Comparison of ENCODE assay signal across 8 mouse cellular contexts in genomic region chr2:33178243-33178932, GRCm38 (mm10). TPM values are rescaled to one million over a fixed set of nuclear protein-coding genes. Genes with fewer than 3 reads are reported as not detected.
DNase-seq lines count a peak whose midpoint lies in the region; ATAC-seq and TF ChIP-seq lines count a peak whose summit lies in the region.

No protein-coding gene starts in this region.

- peak; percentile 34; the same call in 1 of the 2 replicates for ATAC-seq in frontal cortex, adult (ENCODE audit: low TSS enrichment)
- peak; percentile 65 for ATAC-seq in forebrain, embryonic 15.5 days (replicated peaks)
- ATAC-seq in hindbrain, postnatal 0 days: peak; percentile 89
- ATAC-seq in midbrain, postnatal 0 days (ENCODE audit: low FRiP score): peak; percentile 61

- no peak for TF ChIP-seq CTCF in hindbrain, postnatal 0 days (IDR thresholded peaks at IDR 0.05; ENCODE audit: low read depth)
- TF ChIP-seq CTCF in midbrain, postnatal 0 days (IDR thresholded peaks at IDR 0.05): no peak

- no peak for DNase-seq in frontal cortex, postnatal 36 days (ENCODE audit: low spot score in 2 of 2)
- DNase-seq in ZHBTc4 (ENCODE audit: low read depth, low spot score) (peak; percentile 16), adipocyte (ENCODE audit: low spot score) (no peak)
- peak; percentile 71 for DNase-seq in hindbrain, postnatal 0 days (ENCODE audit: low spot score)
- peak; percentile 80 for DNase-seq in midbrain, postnatal 0 days (ENCODE audit: low spot score)
- DNase-seq in ovary, postnatal 36 days (ENCODE audit: low spot score): no peak

- no peak overlapping the region for H3K4me3 ChIP-seq in forebrain, embryonic 15.5 days
- H3K4me3 ChIP-seq in hindbrain, postnatal 0 days (ENCODE audit: low read length): no peak overlapping the region
- H3K4me3 ChIP-seq in midbrain, postnatal 0 days (ENCODE audit: low read depth, low read length): no peak overlapping the region

- WGBS in forebrain, embryonic 15.5 days: 54% methylated on average over 11 of the region's 11 CpGs
- WGBS in hindbrain, postnatal 0 days: 42% methylated on average over 11 of the region's 11 CpGs
- 52% methylated on average over 11 of the region's 11 CpGs for WGBS in midbrain, postnatal 0 days

- H3K4me2 ChIP-seq in forebrain, embryonic 15.5 days (replicated peaks): no peak overlapping the region
- H3K4me2 ChIP-seq in hindbrain, postnatal 0 days (ENCODE audit: low read depth, low read length): no peak overlapping the region
- H3K4me2 ChIP-seq in midbrain, postnatal 0 days (ENCODE audit: low read depth, low read length, poor library complexity, severe bottlenecking): no peak overlapping the region

- H3K27ac ChIP-seq in forebrain, embryonic 15.5 days (replicated peaks): peak overlapping the region; percentile 67; the same call in 1 of the 2 replicates
- peak overlapping the region; percentile 56; the same call in 1 of the 2 replicates for H3K27ac ChIP-seq in hindbrain, postnatal 0 days
- no peak overlapping the region for H3K27ac ChIP-seq in midbrain, postnatal 0 days (ENCODE audit: low read depth, low read length)

- H3K4me1 ChIP-seq in forebrain, embryonic 15.5 days: peaks cover 28% of the 10 kb centered on the region
- peaks cover 27% of the 10 kb centered on the region for H3K4me1 ChIP-seq in hindbrain, postnatal 0 days (ENCODE audit: insufficient read depth, low read length)
- H3K4me1 ChIP-seq in midbrain, postnatal 0 days (ENCODE audit: insufficient read depth, low read length): peaks cover 9% of the 10 kb centered on the region; the same call in 1 of the 2 replicates

- no peaks in the 10 kb centered on the region for H3K27me3 ChIP-seq in forebrain, embryonic 15.5 days
- H3K27me3 ChIP-seq in hindbrain, postnatal 0 days (ENCODE audit: insufficient read depth, low read length): no peaks in the 10 kb centered on the region
- H3K27me3 ChIP-seq in midbrain, postnatal 0 days (ENCODE audit: insufficient read depth, low read length): no peaks in the 10 kb centered on the region

- H3K9ac ChIP-seq in forebrain, embryonic 15.5 days (replicated peaks): no peak overlapping the region
- no peak overlapping the region for H3K9ac ChIP-seq in hindbrain, postnatal 0 days (replicated peaks; ENCODE audit: low read length)
- no peak overlapping the region for H3K9ac ChIP-seq in midbrain, postnatal 0 days (replicated peaks; ENCODE audit: low read length, poor library complexity, severe bottlenecking)

- 0 out of 2 replicates have a peak, but pooled peaks cover 6% of the 10 kb centered on the region for H3K36me3 ChIP-seq in forebrain, embryonic 15.5 days
- H3K36me3 ChIP-seq in hindbrain, postnatal 0 days (ENCODE audit: insufficient read depth, low read length): no peaks in the 10 kb centered on the region
- H3K36me3 ChIP-seq in midbrain, postnatal 0 days (ENCODE audit: insufficient read depth, low read length): peaks cover under 1% of the 10 kb centered on the region

- no peaks in the 10 kb centered on the region for H3K9me3 ChIP-seq in forebrain, embryonic 15.5 days
- no peaks in the 10 kb centered on the region for H3K9me3 ChIP-seq in hindbrain, postnatal 0 days (ENCODE audit: low read length)
- no peaks in the 10 kb centered on the region for H3K9me3 ChIP-seq in midbrain, postnatal 0 days (ENCODE audit: low read length)

RNA-seq across cellular contexts. Expression of gene Angptl2, which starts 37.5 kb away (rescaled TPM):
- 10.0 and 10.8 TPM in 2 replicates for polyA plus RNA-seq in forebrain, embryonic 15.5 days (2015; fragmentation: Nextera tagmentation; extraction: Ambion mirVana)
- 16.3 and 22.0 TPM in 2 replicates for total RNA-seq in hindbrain, postnatal 0 days (2014; rRNA removed)
- polyA plus RNA-seq in hindbrain, postnatal 0 days (2015; fragmentation: Nextera tagmentation; extraction: Ambion mirVana): 9.3 and 11.5 TPM in 2 replicates
- 16.7 and 16.8 TPM in 2 replicates for total RNA-seq in midbrain, postnatal 0 days (2014; rRNA removed)
- polyA plus RNA-seq in midbrain, postnatal 0 days (2015; fragmentation: Nextera tagmentation; extraction: Ambion mirVana): 9.8 TPM in 2 replicates

RNA-seq across cellular contexts. Expression of gene Garnl3, which starts 46.9 kb away (rescaled TPM):
- polyA plus RNA-seq in forebrain, embryonic 15.5 days (2015; fragmentation: Nextera tagmentation; extraction: Ambion mirVana): 21.6 and 28.1 TPM in 2 replicates
- total RNA-seq in hindbrain, postnatal 0 days (2014; rRNA removed): 96.9 and 105 TPM in 2 replicates
- polyA plus RNA-seq in hindbrain, postnatal 0 days (2015; fragmentation: Nextera tagmentation; extraction: Ambion mirVana): 56.1 and 57.0 TPM in 2 replicates
- 134 and 176 TPM in 2 replicates for total RNA-seq in midbrain, postnatal 0 days (2014; rRNA removed)
- 77.1 and 77.7 TPM in 2 replicates for polyA plus RNA-seq in midbrain, postnatal 0 days (2015; fragmentation: Nextera tagmentation; extraction: Ambion mirVana)

Comparison
In these comparisons a context has a peak if more than half of its experiments do, and no peak if none do; other contexts are left out.
1. ATAC-seq: peak in every context shown above with its lines; median percentile 89 in hindbrain, postnatal 0 days; 65 in forebrain, embryonic 15.5 days; 61 in midbrain, postnatal 0 days; 34 in frontal cortex, adult.
2. DNase-seq: peak in ZHBTc4 (single experiment), hindbrain, postnatal 0 days (single experiment) and midbrain, postnatal 0 days (single experiment); none in frontal cortex, postnatal 36 days (0 of 2), ovary, postnatal 36 days (single experiment) and adipocyte (single experiment).